Mouse (Mus musculus) layer of hippocampus, postnatal 36 days (tissue): ENCODE measurements around the gene Cnih2. TPM values are rescaled to one million over a fixed set of nuclear protein-coding genes. Genes with fewer than 3 reads are reported as not detected.

Experiments
- DNase-seq, 2 experiments: peaks; one replicate each; pipeline ENCODE4 v3.0.0; 2022
- total RNA-seq, 2 experiments: library from RNA; stranded (reverse); gene quantifications; 2 replicates each; pipeline ENCODE4 v1.2.3; 2021

Cnih2 gene
- total RNA-seq, 2 experiments from 2014 or later, result 673 to 729 TPM

- DNase-seq, result peak in 1 of 2 experiments; percentile 20
These were observed 30.3 kb downstream of the Cnih2 start, which contains the start of gene Cd248 for GRCm38 (mm10) chr19:5067867-5068569. TSS of gene Cd248 (plus strand) at chr19:5068078.

GRCm38 (mm10) chr19:5067040-5067799 lies 31.1 kb downstream of the Cnih2 start:
- peak in 1 of 2 experiments; percentile 4 for DNase-seq

GRCm38 (mm10) chr19:5065104-5065503 lies 33.2 kb downstream of the Cnih2 start:
- no peak for DNase-seq

GRCm38 (mm10) chr19:5062446-5062845 lies 35.9 kb downstream of the Cnih2 start:
- no peak for DNase-seq

GRCm38 (mm10) chr19:5062041-5062440 lies 36.3 kb downstream of the Cnih2 start:
- DNase-seq, result no peak

GRCm38 (mm10) chr19:5060365-5061330 lies 37.7 kb downstream of the Cnih2 start:
- DNase-seq, result no peak

- DNase-seq, result no peak
These were observed 39.2 kb downstream of the Cnih2 start for GRCm38 (mm10) chr19:5058801-5059771.

GRCm38 (mm10) chr19:5057876-5058775 lies 40.2 kb downstream of the Cnih2 start:
- DNase-seq, result no peak

- no peak for DNase-seq
These were observed 42.1 kb downstream of the Cnih2 start for GRCm38 (mm10) chr19:5056251-5056650.

- no peak for DNase-seq
These were observed 44.4 kb downstream of the Cnih2 start for GRCm38 (mm10) chr19:5053909-5054308.

- no peak for DNase-seq
These were observed 45.5 kb downstream of the Cnih2 start for GRCm38 (mm10) chr19:5052853-5053252.

GRCm38 (mm10) chr19:5052166-5052822 lies 46.0 kb downstream of the Cnih2 start:
- DNase-seq, result no peak

GRCm38 (mm10) chr19:5051515-5051914 lies 46.8 kb downstream of the Cnih2 start:
- DNase-seq, result no peak

GRCm38 (mm10) chr19:5051031-5051430 lies 47.3 kb downstream of the Cnih2 start:
- DNase-seq, result no peak

- DNase-seq, result peak; percentile 72 to 73
These were observed 48.0 kb downstream of the Cnih2 start, which contains the start of gene Rin1 for GRCm38 (mm10) chr19:5050047-5050905. TSS of gene Rin1 (plus strand) at chr19:5050481.

GRCm38 (mm10) chr19:5049325-5049724 lies 49.0 kb downstream of the Cnih2 start:
- DNase-seq, result no peak

- DNase-seq, result peak; percentile 70 to 74
These were observed 49.9 kb downstream of the Cnih2 start for GRCm38 (mm10) chr19:5048138-5049056.
